Mouse (Mus musculus) right cerebral cortex, postnatal 4 days (tissue): ENCODE data around the gene Sh3tc1.

Experiments used
- DNase-seq: peaks from one replicate; pipeline ENCODE4 v3.0.0-alpha.2; 2022

Gene Sh3tc1

GRCm38 (mm10) chr5:35719343-35719742, 20.4 kb downstream of the Sh3tc1 start:
- DNase-seq, result no peak

DNA sequence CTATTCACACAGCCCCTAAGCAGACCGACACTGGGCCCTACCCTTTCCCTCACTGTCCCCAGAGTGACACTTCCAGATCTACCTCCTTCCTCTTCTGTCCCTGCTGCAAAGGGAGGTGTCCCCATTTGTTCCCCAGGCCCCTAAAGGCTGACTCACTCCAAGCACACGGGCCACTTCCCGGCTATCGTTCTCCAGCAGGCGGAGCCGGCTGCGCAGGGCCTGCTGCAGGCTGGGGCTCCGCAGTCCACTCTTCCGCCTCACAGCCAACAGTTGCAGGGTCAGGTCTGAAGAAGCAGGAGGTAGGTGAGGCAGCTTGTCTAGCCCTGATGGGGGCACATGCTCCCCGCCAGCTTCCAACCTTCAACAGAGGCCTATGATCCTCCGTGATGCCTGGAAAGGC, 21.0 kb downstream of the Sh3tc1 start:
- DNase-seq, result no peak

GRCm38 (mm10) chr5:35717946-35718345, 21.8 kb downstream of the Sh3tc1 start:
- DNase-seq, result peak; percentile 37

GRCm38 (mm10) chr5:35717455-35717854, 22.3 kb downstream of the Sh3tc1 start:
- DNase-seq, result no peak

GRCm38 (mm10) chr5:35713649-35714354, 26.0 kb downstream of the Sh3tc1 start:
- peak; percentile 80 for DNase-seq

GRCm38 (mm10) chr5:35712517-35712916, 27.3 kb downstream of the Sh3tc1 start:
- no peak for DNase-seq

DNA sequence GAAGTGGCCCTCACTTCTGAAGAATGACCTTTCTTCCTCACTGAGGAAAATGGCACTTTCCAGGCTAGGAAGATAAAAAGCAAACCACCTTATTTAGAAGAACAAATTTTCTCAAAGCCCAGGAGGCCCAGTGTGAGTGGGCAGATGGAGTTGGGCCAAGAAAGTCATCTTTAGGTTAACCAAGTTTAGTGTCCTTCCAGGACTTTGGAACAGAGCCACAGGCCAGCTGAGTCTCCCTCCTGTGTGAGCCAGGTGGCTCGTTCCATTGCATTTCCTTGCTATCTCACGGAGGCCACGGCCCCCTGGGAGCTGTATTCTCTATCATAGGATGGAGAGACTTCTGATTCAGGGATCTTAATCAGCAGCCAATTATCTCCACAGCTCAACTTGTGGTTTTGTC, 28.9 kb downstream of the Sh3tc1 start:
- no peak for DNase-seq

GRCm38 (mm10) chr5:35710481-35710880, 29.3 kb downstream of the Sh3tc1 start:
- no peak for DNase-seq

DNA sequence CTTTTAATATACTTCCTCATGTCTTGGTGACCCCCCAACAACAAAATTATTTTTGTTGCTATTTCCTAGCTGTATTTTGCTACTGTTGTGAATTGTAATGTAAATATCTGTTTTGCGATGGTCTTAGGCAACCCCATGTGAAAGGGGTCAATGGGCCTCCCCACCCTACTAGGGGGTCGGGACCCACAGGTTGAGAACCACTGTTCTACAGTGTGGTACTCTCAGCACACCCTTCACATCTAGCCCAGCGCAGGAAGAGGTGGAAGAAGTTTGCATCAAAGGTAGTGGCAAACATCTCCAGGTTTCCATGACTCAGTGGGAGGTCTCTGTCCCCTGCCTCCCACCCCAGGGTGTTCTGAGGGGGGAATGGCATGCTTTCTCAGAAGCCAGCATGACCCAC, 34.4 kb downstream of the Sh3tc1 start:
- no peak for DNase-seq

DNA sequence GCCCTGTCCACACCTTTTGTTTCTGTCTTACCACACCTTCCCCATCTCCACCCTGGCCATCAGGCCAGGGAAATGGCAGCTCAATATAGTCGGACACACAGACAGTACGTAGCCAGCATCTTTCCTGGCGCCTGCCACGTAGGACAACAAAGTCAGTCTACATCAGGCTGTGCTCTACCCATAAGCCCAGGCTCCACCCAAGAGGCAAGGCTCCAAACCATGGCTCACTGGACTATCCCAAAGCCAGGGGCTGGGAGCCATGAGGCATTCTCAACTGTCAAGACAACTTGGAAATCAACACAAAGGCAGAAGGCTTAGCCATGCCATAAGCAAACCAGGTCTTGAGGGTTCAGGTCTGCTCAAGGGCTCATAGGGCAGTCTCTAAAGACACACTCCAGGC, 36.0 kb downstream of the Sh3tc1 start:
- DNase-seq, result no peak

DNA sequence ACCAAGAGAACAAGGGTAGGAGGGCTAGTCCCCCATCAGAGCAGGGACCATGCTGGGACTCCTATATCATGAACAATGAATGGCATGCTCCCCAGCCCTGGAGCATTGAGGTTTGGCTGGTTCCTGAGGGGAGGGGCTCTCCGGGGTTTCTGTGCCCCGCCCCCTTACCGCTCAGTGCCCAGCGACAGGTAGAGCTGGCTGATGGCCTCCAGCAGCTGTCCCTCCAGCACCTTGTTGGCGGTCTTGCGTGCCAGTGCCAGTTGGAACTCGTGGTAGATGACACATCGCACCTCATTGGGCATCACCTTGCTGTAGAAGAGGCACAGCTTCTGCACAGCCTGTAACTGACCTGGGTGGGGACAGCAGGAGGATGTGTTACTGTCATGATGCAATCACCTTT, 36.6 kb downstream of the Sh3tc1 start:
- DNase-seq, result no peak

DNA sequence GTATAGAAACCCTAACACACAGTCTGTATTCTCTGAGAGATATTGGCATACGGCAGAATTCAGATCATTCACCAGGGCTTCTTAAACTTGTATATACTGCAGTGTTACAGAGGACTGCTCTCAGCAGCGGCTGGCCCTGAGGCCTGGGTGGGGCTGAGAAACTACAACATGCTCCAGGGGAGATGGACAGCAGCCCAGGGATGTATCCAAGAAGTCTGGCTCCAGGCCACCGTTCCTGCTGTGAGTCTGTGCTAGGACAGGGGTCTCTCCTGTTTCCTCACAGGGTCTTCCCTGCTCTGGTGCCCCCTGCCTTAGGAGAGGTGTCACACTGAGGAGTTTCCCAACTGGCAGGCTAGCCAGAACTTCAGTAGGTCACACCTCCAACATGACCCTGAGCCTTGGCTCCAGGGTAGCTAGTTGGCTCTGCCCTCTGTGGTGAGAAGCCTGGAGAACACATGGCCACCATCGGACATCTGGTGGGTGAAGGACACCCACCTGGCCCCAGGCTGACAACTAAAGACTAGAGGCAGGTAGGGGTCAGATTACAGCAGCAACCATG, 37.1 kb downstream of the Sh3tc1 start:
- DNase-seq, result no peak

DNA sequence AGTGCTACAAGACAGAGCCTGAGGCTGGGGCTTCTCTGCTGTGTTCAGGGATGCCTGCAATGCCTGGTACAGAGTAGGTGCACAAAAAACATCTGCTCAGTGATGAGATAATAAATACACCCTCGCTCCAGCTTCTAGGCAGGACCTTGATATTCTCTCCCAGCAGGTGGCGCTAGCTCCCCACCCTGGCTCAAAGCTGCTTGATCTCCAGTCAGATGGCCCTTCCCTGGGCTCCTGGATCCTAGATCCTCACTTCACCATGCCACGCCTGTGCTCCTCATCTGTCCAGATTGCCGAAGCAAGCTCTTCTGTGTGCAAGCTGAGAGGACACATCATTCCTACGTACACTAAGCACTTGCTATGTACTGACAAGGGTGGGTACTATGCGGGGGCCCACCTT, 38.7 kb downstream of the Sh3tc1 start:
- DNase-seq, result peak; percentile 69

DNA sequence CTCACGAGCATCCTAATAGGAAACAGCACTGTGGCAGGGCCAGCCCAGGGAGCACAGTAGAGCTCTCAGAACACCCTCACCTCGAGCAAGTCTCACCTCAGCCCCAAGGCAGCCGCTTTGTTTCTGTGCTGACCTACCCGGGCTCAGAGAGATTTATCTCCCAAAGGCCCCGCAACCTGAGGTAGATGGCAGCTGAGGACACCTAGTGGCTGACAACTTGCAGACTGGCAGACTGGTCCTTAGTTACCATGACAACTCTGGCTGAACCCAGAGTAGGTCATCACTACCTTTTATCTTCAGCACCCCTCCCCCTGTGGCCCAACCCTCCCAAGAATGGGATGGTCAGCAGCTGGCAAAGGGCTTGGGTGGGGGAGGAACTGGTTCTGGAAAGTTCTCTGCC, 44.0 kb downstream of the Sh3tc1 start:
- no peak for DNase-seq

GRCm38 (mm10) chr5:35693638-35694037, 46.1 kb downstream of the Sh3tc1 start:
- DNase-seq, result no peak

GRCm38 (mm10) chr5:35691246-35691645, 48.5 kb downstream of the Sh3tc1 start:
- no peak for DNase-seq

GRCm38 (mm10) chr5:35690485-35691165, 49.2 kb downstream of the Sh3tc1 start:
- DNase-seq, result no peak

DNA sequence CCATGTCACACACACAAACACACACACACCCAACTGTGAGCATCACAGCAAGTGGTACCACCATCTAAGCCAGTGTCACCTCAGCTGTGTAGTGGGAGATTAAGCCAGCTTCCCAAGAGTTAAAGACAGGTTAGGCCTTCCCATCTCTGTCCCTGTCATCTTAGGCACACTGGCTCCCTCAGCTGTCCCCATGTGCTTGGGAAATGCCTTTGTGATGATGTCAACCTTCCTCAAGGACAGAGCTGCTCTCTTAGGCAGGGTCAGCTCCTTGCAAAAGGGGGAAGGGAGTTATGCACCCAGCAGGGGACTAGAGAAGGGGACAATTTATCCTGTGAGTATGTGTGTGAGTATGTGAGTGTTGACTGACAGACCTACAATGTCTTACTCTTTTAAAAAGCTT, 50.4 kb downstream of the Sh3tc1 start:
- DNase-seq, result no peak

DNA sequence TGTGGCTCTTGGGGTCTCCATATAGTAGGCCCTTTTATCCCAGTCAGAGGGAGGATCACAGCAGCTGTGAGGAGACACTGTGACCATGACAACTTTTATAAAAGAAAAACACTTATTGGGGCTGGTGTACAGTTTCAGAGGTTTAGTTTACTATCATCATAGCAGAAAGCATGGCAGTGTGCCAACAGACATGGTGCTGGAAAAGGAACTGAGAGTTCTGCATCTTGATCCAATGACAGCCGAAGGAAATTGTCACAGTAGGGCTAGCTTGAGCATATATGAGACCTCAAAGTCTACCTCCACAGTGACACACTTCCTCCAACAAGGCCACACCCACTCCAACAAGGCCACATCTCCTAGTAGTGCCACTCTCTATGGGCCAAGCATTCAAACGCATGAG, 50.9 kb downstream of the Sh3tc1 start:
- no peak for DNase-seq

DNA sequence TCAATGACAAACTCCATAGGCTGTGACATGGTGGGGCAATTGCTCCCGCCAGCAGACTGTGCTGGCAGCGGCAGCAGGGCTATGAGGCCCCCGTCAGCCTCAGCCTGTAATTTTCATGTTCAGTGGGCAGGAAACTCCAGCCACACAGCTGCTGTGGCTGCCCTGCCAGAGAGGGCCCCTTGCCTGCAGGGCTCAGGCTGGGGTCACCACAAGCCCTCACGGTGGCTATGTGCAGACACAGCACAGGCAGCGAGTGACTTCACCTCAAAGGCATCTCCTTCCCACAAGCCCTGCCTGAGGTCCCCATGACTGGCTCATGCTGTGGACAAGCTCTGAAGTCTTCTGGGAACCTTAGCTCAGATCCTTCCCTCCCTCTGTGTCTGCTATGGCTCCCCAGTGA, 52.7 kb downstream of the Sh3tc1 start:
- DNase-seq, result no peak

DNA sequence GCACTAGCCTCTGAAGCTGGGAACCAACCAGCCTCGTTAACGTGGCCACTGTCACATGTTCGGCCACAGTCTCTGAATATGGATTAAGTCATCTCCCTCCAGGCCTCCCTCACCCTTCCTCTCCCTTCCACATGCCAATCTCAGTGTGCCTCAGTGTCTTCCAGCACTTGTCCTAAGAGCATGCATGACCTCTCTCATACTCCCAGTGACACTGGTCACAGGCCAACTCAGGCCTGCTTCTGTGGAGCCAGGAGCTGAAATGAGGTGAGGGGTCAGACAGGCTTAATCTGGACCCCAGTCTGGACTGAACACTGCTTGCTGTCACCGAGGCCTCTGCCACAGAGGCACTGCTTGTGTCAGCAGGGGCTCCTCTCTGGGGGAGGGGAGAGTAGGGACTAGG, 53.5 kb downstream of the Sh3tc1 start:
- DNase-seq, result no peak

DNA sequence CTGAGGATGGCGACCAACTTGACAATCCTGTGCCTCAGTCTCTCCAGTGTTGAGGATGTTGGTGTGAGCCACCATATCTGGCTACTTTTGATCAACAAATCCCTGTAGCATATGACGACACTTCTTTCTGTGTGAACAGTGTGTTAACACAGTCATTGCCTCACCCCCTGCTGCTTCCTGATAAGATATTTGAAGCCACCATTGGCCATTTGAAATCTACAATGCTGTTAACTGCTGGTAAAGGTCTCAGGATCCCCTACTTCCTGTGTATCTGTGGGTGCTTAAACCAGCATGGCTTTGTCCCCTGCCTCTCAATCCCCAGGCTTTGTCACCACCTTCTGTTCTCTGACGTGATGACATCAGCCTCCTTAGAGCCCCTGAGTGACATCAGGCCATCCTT, 54.7 kb downstream of the Sh3tc1 start:
- DNase-seq, result no peak

DNA sequence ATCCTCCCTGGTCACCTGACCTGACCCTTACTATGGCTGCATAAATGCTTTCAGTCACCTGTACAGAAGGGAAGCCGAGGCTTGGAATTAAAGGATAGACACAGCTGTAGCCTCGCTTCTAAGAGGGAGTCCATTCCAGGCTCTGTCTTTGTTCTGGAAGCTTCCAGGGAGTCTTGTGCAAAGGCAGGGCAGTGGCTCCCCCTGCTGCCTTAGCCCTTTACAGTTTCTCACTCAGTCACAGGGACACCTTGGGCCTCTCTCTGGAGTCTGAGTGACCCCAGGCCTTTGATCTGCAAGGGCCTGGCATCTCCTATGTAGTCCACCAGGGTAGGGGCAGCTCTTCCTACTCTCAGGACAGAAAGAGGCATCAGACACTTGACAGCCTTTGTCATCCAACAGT, 58.8 kb downstream of the Sh3tc1 start:
- DNase-seq, result peak; percentile 34
